Mouse (Mus musculus) pancreas, adult 10 weeks (tissue): ENCODE results near the gene 4931406P16Rik. TPM values are rescaled to one million over a fixed set of nuclear protein-coding genes. Genes with fewer than 3 reads are reported as not detected.

Experiments
- polyA plus RNA-seq: library from polyadenylated mRNA; stranded (reverse); fragments of 350-450 nt; fragmentation: Illumina TruSeq; extraction: RNeasy Lipid Tissue Mini Kit (QIAGEN cat#74804); gene quantifications from one replicate; pipeline ENCODE4 v1.2.3, GENCODE M21; 2015; ENCODE audit warnings: low read depth, low replicate concordance; ENCODE audit not compliant: insufficient read depth

Gene 4931406P16Rik
- polyA plus RNA-seq, result 14.1 TPM

GRCm38 (mm10) chr7:34313443-34313875, at the start of gene 4931406P16Rik:
4931406P16Rik (minus strand) TSS chr7:34313551.

GRCm38 (mm10) chr7:34250738-34251137, 62.6 kb downstream of the 4931406P16Rik start, which contains the start of gene Gm6096:
Gm6096 (plus strand) TSS chr7:34251038.

GRCm38 (mm10) chr7:34230116-34230515, 83.2 kb downstream of the 4931406P16Rik start, which contains the start of gene Gpi1:
Gpi1 (minus strand) TSS chr7:34230336.

GRCm38 (mm10) chr7:34196132-34197128, 116.9 kb downstream of the 4931406P16Rik start, which contains the start of gene Pdcd2l:
Pdcd2l (minus strand) TSS chr7:34196661.

Other genes starting within 250 kb of the 4931406P16Rik start
- not detected for gene Scgb1b30, start 218.1 kb downstream of the 4931406P16Rik start, polyA plus RNA-seq
- gene Wtip, start 180.3 kb downstream of the 4931406P16Rik start, polyA plus RNA-seq, result 8.1 TPM
- 17.6 TPM for gene Uba2, start 144.0 kb downstream of the 4931406P16Rik start, polyA plus RNA-seq
- 6.3 TPM for gene Pdcd2l, start 116.9 kb downstream of the 4931406P16Rik start, polyA plus RNA-seq
- 79.6 TPM for gene Gpi1, start 83.2 kb downstream of the 4931406P16Rik start, polyA plus RNA-seq
- gene Gm6096, start 62.5 kb downstream of the 4931406P16Rik start, polyA plus RNA-seq, result not detected
- gene Lsm14a, start 79.8 kb upstream of the 4931406P16Rik start, polyA plus RNA-seq, result 19.3 TPM